Mouse (Mus musculus) hematopoietic stem cell, adult 5-6 weeks (primary cell): ENCODE data around the gene Clp1. TPM values are rescaled to one million over a fixed set of nuclear protein-coding genes. Genes with fewer than 3 reads are reported as not detected.

Source experiments
- ATAC-seq, 2 experiments: fragments of 125-278 bp in 1 of 2; replicated peaks in 1 of 2; 2 replicates each; pipeline ENCODE4 v1.8.0; 2016 to 2017; ENCODE audit warnings: inconsistent platforms in 2 of 2, mild to moderate bottlenecking in 2 of 2, moderate number of reproducible peaks in 2 of 2, low read depth in 1 of 2, moderate TSS enrichment in 1 of 2; ENCODE audit not compliant: low FRiP score in 2 of 2, poor library complexity in 2 of 2, severe bottlenecking in 2 of 2, insufficient read depth in 1 of 2, low TSS enrichment in 1 of 2
- total RNA-seq: library from RNA; stranded (forward); fragments of 172-1452, 232-1000 nt; gene quantifications from 2 replicates; pipeline ENCODE4 v1.2.3, GENCODE M21; 2017

Gene Clp1
- total RNA-seq, 1 experiment from 2014 or later: 38.4 TPM

- ATAC-seq: no peak
Measured at GRCm38 (mm10) chr2:84679016-84679415, 48.1 kb downstream of the Clp1 start, which contains the start of gene Tmx2. TSS of gene Tmx2 (minus strand) at chr2:84679140.

- peak; percentile 98 to 99 for ATAC-seq
Measured at GRCm38 (mm10) chr2:84677968-84678880, 48.9 kb downstream of the Clp1 start, which contains the start of the genes Gm28635 and Med19. TSS of gene Gm28635 (minus strand) at chr2:84678041. TSS of gene Med19 (plus strand) at chr2:84678402.

GRCm38 (mm10) chr2:84677270-84677967 is 49.7 kb downstream of the Clp1 start:
- ATAC-seq: peak; percentile 15 to 52; a peak in 3 of 4 replicates

Other genes with a start within 250 kb of the Clp1 start
- gene Ctnnd1, start 76.6 kb downstream of the Clp1 start, total RNA-seq: 24.5 and 32.2 TPM in 2 replicates
- 0.13 TPM in 1 of 2 replicates, not detected in the other for gene Btbd18, start 68.3 kb downstream of the Clp1 start, total RNA-seq
- 81.5 and 84.4 TPM in 2 replicates for gene Selenoh, start 56.6 kb downstream of the Clp1 start, total RNA-seq
- gene Gm28635, start 49.3 kb downstream of the Clp1 start, total RNA-seq: not detected in 2 replicates
- gene Med19, start 48.9 kb downstream of the Clp1 start, total RNA-seq: 25.0 and 28.6 TPM in 2 replicates
- 48.9 and 55.8 TPM in 2 replicates for gene Tmx2, start 48.2 kb downstream of the Clp1 start, total RNA-seq
- gene Zdhhc5, start 12.2 kb downstream of the Clp1 start, total RNA-seq: 30.1 and 33.2 TPM in 2 replicates
- gene Ypel4, start 6.7 kb upstream of the Clp1 start, total RNA-seq: 0.25 and 0.50 TPM in 2 replicates
- 2.0 TPM in 1 of 2 replicates, not detected in the other for gene Gm19426, start 16.3 kb upstream of the Clp1 start, total RNA-seq
- 0.63 TPM in 1 of 2 replicates, not detected in the other for gene Serping1, start 48.1 kb upstream of the Clp1 start, total RNA-seq
- 39.4 and 43.4 TPM in 2 replicates for gene Ube2l6, start 71.5 kb upstream of the Clp1 start, total RNA-seq
- 1.1 TPM in 2 replicates for gene Smtnl1, start 95.3 kb upstream of the Clp1 start, total RNA-seq
- gene Timm10, start 99.6 kb upstream of the Clp1 start, total RNA-seq: 20.7 and 27.7 TPM in 2 replicates
- gene Slc43a1, start 111.5 kb upstream of the Clp1 start, total RNA-seq: 16.4 and 23.5 TPM in 2 replicates
- gene Rtn4rl2, start 159.4 kb upstream of the Clp1 start, total RNA-seq: not detected in 2 replicates
- 58.4 and 73.4 TPM in 2 replicates for gene Slc43a3, start 209.2 kb upstream of the Clp1 start, total RNA-seq